Mouse (Mus musculus): ENCODE results near the gene Rpl34.

DNA sequence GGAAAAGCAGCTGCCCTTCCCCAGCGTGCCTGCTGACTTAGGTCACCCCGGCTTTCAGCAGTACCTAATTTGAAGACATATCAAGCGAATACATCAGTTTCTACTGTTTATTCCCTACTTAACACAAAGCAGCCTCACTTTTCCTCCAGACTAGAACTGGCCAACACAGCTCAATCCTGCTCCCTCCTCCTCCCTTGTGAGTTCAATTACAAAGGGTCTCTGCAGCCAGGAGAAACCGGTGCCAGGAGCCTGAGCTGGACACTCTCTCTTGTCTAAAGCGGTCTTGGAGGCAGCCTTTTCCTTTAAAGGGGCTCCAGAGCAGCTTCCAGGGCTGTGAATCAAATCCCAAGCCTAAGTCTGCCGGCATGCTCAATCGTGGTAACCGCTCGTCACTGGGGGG lies 48.0 kb downstream of the Rpl34 start:
- no peak for TF ChIP-seq CTCF (IDR thresholded peaks at IDR 0.05; ENCODE audit: extremely low read depth, insufficient read depth, insufficient read length, insufficient replicate concordance)
- TF ChIP-seq POLR2A (IDR thresholded peaks at IDR 0.05; ENCODE audit: low read depth, low read length): no peak
